Mouse (Mus musculus): ENCODE results near the gene M1ap.
A peak's percentile ranks its signal among the peaks of the same experiment; 100 is the strongest.

DNA sequence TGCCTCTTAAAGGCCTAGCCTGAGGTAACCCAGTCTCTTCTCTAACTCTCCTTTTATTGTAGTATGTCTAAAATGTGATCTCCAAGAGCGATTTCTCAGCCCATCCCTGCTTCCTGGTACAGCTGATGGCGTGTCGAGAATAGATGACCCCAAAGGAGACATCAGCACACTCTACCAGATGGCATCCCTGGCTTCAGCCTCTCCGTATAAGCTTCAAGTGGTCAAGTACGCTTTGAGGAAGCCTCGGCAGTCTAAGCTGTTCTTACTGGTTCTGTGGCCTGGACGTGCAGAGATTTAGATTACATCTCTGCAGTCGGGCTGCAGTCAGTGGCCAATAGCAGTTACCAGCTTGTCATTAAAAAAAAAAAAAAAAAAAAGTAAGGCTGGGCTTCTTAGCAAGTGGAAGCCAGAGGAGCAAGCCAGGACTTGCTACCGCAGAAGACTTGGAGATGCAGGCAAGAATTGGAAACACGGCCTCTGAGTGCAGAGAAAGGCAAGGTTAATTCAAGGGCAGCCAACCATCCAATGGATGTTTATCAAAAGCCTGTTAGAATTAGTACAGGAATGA is 58.8 kb downstream of the M1ap start:
- TF ChIP-seq BHLHE40 (IDR thresholded peaks at IDR 0.05; ENCODE audit: borderline replicate concordance, low read depth, low read length) (no peak), ZNF384 (IDR thresholded peaks at IDR 0.05; ENCODE audit: low read depth, low read length) (peak; percentile 63), POLR2A (IDR thresholded peaks at IDR 0.05; ENCODE audit: control insufficient read depth in 1 of 2, insufficient read depth in 1 of 2, low read depth in 1 of 2, low read length in 2 of 2, poor library complexity in 1 of 2) (0 out of 4 replicates have a peak, but pooled peaks of 1 of the 2 experiments have one; percentile 13), CTCF (IDR thresholded peaks at IDR 0.05 in 2 of 3, conservative IDR thresholded peaks at IDR 0.05 in 1 of 3; ENCODE audit: control insufficient read depth in 1 of 3, insufficient read depth in 1 of 3, low read depth in 2 of 3, low read length in 3 of 3, poor library complexity in 1 of 3, severe bottlenecking in 1 of 3) (no peak), USF2 (IDR thresholded peaks at IDR 0.05; ENCODE audit: borderline replicate concordance in 1 of 2, insufficient read depth in 1 of 2, low read depth in 1 of 2, low read length in 2 of 2) (no peak), CHD2 (IDR thresholded peaks at IDR 0.05; ENCODE audit: low read length) (no peak), HCFC1 (IDR thresholded peaks at IDR 0.05; ENCODE audit: low read depth, low read length) (no peak), NRF1 (IDR thresholded peaks at IDR 0.05; ENCODE audit: insufficient read depth, low read depth, low read length, poor library complexity, severe bottlenecking) (no peak), ZMIZ1 (IDR thresholded peaks at IDR 0.05; ENCODE audit: low read depth, low read length) (no peak), ETS1 (IDR thresholded peaks at IDR 0.05; ENCODE audit: low read depth, low read length) (no peak), GATA1 (IDR thresholded peaks at IDR 0.05; ENCODE audit: low read depth, low read length) (no peak)

All from MEL (cell line).